Mouse (Mus musculus): ENCODE measurements around the gene D17Wsu92e. TPM values are rescaled to one million over a fixed set of nuclear protein-coding genes. Genes with fewer than 3 reads are reported as not detected.

D17Wsu92e gene
- 10 to 100 TPM; 19.5 to 35.5 TPM for polyA plus RNA-seq (2017; shearing (Covaris generic))

DNA sequence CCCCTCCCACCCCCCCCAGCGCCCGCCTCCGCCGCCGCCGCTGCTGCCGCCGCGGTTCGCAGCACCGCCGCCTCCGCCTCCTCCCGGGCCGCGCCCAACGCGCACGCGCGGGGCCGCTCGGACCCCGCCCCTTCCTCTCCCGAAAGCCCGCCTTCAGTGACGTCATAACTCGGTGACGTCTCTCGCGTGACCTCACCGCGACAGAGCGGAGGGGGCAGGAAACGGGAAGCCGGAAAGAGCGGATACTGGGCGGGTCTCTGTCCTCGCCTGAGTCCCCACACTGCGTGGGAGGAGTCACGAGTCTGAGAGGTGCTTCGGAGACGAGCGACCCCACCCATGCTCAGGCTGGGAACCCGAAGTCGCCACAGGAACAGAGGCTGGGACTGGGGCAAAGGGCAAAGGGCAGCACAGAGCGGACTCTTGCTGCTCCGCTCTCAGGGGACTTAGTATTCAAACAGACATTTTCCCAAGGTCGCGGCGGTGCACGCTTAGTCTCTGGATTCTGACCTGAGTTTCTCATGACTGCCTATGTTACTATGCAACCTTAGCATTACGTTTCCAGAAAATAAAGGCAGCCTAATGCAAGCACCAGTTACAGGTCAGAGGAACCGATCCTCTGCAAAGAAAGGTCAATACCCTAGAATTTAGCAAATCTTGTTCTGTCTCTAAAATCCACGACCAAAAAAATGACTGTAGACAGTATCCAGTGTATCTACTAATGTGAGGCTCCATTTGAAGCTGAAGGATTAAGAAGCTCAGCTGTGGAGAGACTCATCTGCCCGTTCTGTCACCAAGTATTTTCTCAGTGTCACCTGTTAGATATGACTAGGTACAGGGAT is at the start of gene D17Wsu92e:
D17Wsu92e (minus strand) TSS at position 81 of the 839 bp plus-strand sequence.

DNA sequence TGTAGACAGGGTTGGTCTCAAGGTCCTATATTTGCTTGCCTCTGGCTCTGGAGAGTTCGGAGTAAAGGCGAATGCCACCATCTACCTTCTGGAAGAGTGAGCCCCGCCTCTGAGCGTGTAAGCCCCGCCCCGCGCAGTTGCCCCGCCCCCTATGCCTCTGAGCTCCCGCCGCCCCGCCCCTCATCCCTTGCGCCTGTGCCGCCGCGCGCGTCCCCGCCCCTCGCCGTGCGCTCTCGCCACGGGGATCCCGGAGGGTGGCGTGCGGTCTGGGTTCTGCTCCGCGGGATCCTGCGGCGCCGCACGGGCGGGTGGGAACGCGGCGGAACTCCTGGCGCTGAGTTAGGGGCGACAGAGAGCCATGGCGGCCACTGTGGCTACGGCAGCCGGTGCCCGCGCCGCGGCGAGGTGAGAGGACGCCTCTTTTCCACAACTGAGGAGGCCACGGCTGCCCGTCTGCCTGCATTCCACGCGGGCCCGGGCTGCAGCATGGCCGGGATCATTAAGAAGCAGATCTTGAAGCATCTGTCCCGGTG is 35.9 kb upstream of the D17Wsu92e start, which contains the start of gene Uhrf1bp1:
Uhrf1bp1 (plus strand) TSS at position 177 of the 533 bp plus-strand sequence.

DNA sequence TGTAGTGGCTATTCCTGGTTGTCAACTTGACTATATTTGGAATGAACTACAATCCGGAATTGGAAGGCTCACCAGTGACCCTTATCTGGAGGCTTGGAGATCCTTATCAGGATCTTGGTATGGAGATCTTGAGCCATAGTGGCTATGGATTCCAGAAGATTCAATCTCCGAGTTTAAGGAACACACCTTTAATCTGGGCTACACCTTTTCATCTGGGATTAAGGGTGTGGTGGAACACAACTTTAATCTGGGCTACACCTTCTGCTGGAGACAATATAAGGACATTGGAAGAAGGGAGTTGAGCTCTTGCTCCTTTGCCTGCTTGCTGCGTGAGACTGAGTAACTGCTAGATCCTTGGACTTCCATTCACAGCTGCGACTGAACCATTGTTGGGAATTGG is 17.4 kb upstream of the D17Wsu92e start, which contains the start of gene Snrpc:
Snrpc (plus strand) TSS at position 301 of the 400 bp plus-strand sequence.

DNA sequence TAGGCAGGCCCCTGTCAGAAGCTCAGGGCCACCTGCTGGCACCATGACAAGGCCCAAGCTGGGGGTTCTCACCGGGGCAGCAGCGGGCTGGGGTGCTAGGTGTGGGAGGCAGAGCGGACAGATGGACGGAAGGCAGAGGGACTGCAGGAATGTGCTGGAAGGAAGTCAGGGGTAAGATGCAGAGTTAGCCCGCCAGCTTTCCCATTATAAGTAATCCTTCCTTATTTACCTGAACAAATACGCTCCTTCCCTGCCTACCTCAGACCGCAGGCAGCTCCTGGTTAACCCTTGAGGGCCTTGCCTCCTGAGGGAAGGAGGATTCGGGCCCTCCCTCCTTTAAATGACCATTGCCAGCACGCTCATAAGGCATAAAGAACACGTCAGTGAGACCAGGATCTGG is 91.7 kb downstream of the D17Wsu92e start, which contains the start of gene Spdef:
Spdef (minus strand) TSS at position 186 of the 400 bp plus-strand sequence.

Other genes with a start within 250 kb of the D17Wsu92e start
- 10 to 100 TPM; 76.6 to 97.6 TPM for gene Nudt3, start 197.2 kb downstream of the D17Wsu92e start, polyA plus RNA-seq (2017; shearing (Covaris generic))
- gene RPS10-NUDT3, start 185.4 kb downstream of the D17Wsu92e start, polyA plus RNA-seq (2017; shearing (Covaris generic)), result not detected
- gene Rps10, start 184.0 kb downstream of the D17Wsu92e start, polyA plus RNA-seq (2017; shearing (Covaris generic)), result 100 to 1,000 TPM; 914 to 952 TPM
- 10 to 100 TPM; 59.2 to 67.8 TPM for gene Pacsin1, start 165.1 kb downstream of the D17Wsu92e start, polyA plus RNA-seq (2017; shearing (Covaris generic))
- gene Spdef, start 91.7 kb downstream of the D17Wsu92e start, polyA plus RNA-seq (2017; shearing (Covaris generic)), result 1 to 10 TPM in 1 of 2 experiments, under 1 TPM in 1; 0.57 to 2.9 TPM
- gene Snrpc, start 17.5 kb upstream of the D17Wsu92e start, polyA plus RNA-seq (2017; shearing (Covaris generic)), result 100 to 1,000 TPM; 165 to 185 TPM
- gene Uhrf1bp1, start 35.8 kb upstream of the D17Wsu92e start, polyA plus RNA-seq (2017; shearing (Covaris generic)), result 1 to 10 TPM; 2.6 to 3.0 TPM
- gene Anks1, start 88.7 kb upstream of the D17Wsu92e start, polyA plus RNA-seq (2017; shearing (Covaris generic)), result 10 to 100 TPM; 12.4 to 13.4 TPM
- 10 to 100 TPM; 45.6 to 47.7 TPM for gene Taf11, start 89.2 kb upstream of the D17Wsu92e start, polyA plus RNA-seq (2017; shearing (Covaris generic))

All from inflammation-experienced regulatory T-cells (primary cell).